Mouse (Mus musculus): ENCODE results near the gene Cdh4. TPM values are rescaled to one million over a fixed set of nuclear protein-coding genes. Genes with fewer than 3 reads are reported as not detected.
A peak's percentile ranks its signal among the peaks of the same experiment; 100 is the strongest.

Cdh4 gene
- total RNA-seq, 1 experiment from 2014 or later: 5.3 TPM

GRCm38 (mm10) chr2:179539532-179540245 is 97.5 kb downstream of the Cdh4 start:
- no peak for DNase-seq

- no peak for DNase-seq
Measured at GRCm38 (mm10) chr2:179541096-179541495, 98.9 kb downstream of the Cdh4 start.

GRCm38 (mm10) chr2:179547627-179548026 is 105.4 kb downstream of the Cdh4 start:
- peak; percentile 36 for DNase-seq

GRCm38 (mm10) chr2:179555928-179556327 is 113.7 kb downstream of the Cdh4 start:
- DNase-seq: no peak

GRCm38 (mm10) chr2:179562350-179562749 is 120.1 kb downstream of the Cdh4 start:
- no peak for DNase-seq

- DNase-seq: no peak
Measured at GRCm38 (mm10) chr2:179565611-179566010, 123.4 kb downstream of the Cdh4 start.

- no peak for DNase-seq
Measured at GRCm38 (mm10) chr2:179567886-179568285, 125.7 kb downstream of the Cdh4 start.

GRCm38 (mm10) chr2:179569171-179569570 is 126.9 kb downstream of the Cdh4 start:
- DNase-seq: no peak

- DNase-seq: no peak
Measured at GRCm38 (mm10) chr2:179571175-179571769, 129.0 kb downstream of the Cdh4 start.

- DNase-seq: no peak
Measured at GRCm38 (mm10) chr2:179573331-179573730, 131.1 kb downstream of the Cdh4 start.

GRCm38 (mm10) chr2:179573786-179574185 is 131.6 kb downstream of the Cdh4 start:
- DNase-seq: no peak

- no peak for DNase-seq
Measured at GRCm38 (mm10) chr2:179575585-179575984, 133.4 kb downstream of the Cdh4 start.

- no peak for DNase-seq
Measured at GRCm38 (mm10) chr2:179576221-179576620, 134.0 kb downstream of the Cdh4 start.

GRCm38 (mm10) chr2:179578329-179578728 is 136.1 kb downstream of the Cdh4 start:
- DNase-seq: no peak

GRCm38 (mm10) chr2:179578842-179579241 is 136.6 kb downstream of the Cdh4 start:
- no peak for DNase-seq

- DNase-seq: no peak
Measured at GRCm38 (mm10) chr2:179580415-179580814, 138.2 kb downstream of the Cdh4 start.

- no peak for DNase-seq
Measured at GRCm38 (mm10) chr2:179581058-179581457, 138.8 kb downstream of the Cdh4 start.

- DNase-seq: no peak
Measured at GRCm38 (mm10) chr2:179582966-179583365, 140.7 kb downstream of the Cdh4 start.

- DNase-seq: no peak
Measured at GRCm38 (mm10) chr2:179584672-179585071, 142.4 kb downstream of the Cdh4 start.

GRCm38 (mm10) chr2:179586436-179586835 is 144.2 kb downstream of the Cdh4 start:
- no peak for DNase-seq

- no peak for DNase-seq
Measured at GRCm38 (mm10) chr2:179587069-179587468, 144.8 kb downstream of the Cdh4 start.

GRCm38 (mm10) chr2:179591661-179592060 is 149.4 kb downstream of the Cdh4 start:
- DNase-seq: no peak

GRCm38 (mm10) chr2:179595013-179595412 is 152.8 kb downstream of the Cdh4 start:
- DNase-seq: peak; percentile 11

GRCm38 (mm10) chr2:179598886-179599285 is 156.7 kb downstream of the Cdh4 start:
- DNase-seq: no peak
